Mouse (Mus musculus): ENCODE measurements at regions not wholly inside any gene's neighbourhood (a gene's known extent, or its start where the extent isn't known, plus 50 kb on each side); places are given as distances from the start of the nearest gene placed in this dataset.

- TF ChIP-seq POLR2A (IDR thresholded peaks at IDR 0.05; ENCODE audit: insufficient read length, low read depth): no peak
- no peak for TF ChIP-seq TCF12 (IDR thresholded peaks at IDR 0.05; ENCODE audit: insufficient read depth, poor library complexity, severe bottlenecking)
- TF ChIP-seq POLR2AphosphoS2 (IDR thresholded peaks at IDR 0.05; ENCODE audit: insufficient read length, low read depth): no peak
- no peak for TF ChIP-seq USF1 (IDR thresholded peaks at IDR 0.05; ENCODE audit: low read depth)
- no peak for TF ChIP-seq TCF3 (IDR thresholded peaks at IDR 0.05; ENCODE audit: insufficient read length, low read depth)
- TF ChIP-seq MYOG (IDR thresholded peaks at IDR 0.05; ENCODE audit: control insufficient read depth in 1 of 3, insufficient read depth in 1 of 3, insufficient read length in 2 of 3, low read depth in 2 of 3): no peak
- no peak for TF ChIP-seq CEBPB (IDR thresholded peaks at IDR 0.05; ENCODE audit: insufficient read depth, poor library complexity, severe bottlenecking)
- no peak for TF ChIP-seq E2F4 (IDR thresholded peaks at IDR 0.05; ENCODE audit: insufficient read depth)
- TF ChIP-seq SRF (IDR thresholded peaks at IDR 0.05; ENCODE audit: control insufficient read depth, insufficient read length, low read depth): no peak
- no peak for TF ChIP-seq MAX (IDR thresholded peaks at IDR 0.05; ENCODE audit: low read depth)
- no peak for TF ChIP-seq MYOD1 (IDR thresholded peaks at IDR 0.05; ENCODE audit: control insufficient read depth in 1 of 3, insufficient read length in 2 of 3, low read depth in 2 of 3)
Observed at GRCm38 (mm10) chr15:52892244-52892950, 992.3 kb upstream of the Gm7489 start.
